Mouse (Mus musculus) heart, embryonic 10.5 days (tissue): ENCODE data around the gene Gdf15. TPM values are rescaled to one million over a fixed set of nuclear protein-coding genes. Genes with fewer than 3 reads are reported as not detected.

Experiments used
- DNase-seq: peaks from one replicate; pipeline ENCODE4 v3.0.0-alpha.2; 2017; ENCODE audit warnings: low spot score
- H3K27ac ChIP-seq: fragments of 300-500 bp; sonication (generic); 2 replicates; pipeline ENCODE4 v1.5.1; 2016; ENCODE audit warnings: mild to moderate bottlenecking
- H3K27me3 ChIP-seq: fragments of 300-500 bp; sonication (generic); 2 replicates; pipeline ENCODE4 v1.6.1; 2016; ENCODE audit warnings: mild to moderate bottlenecking; ENCODE audit not compliant: poor library complexity, insufficient read depth, severe bottlenecking
- H3K36me3 ChIP-seq: fragments of 300-500 bp; sonication (generic); 2 replicates; pipeline ENCODE4 v1.6.1; 2016; ENCODE audit warnings: mild to moderate bottlenecking, moderate library complexity
- H3K4me1 ChIP-seq: fragments of 300-500 bp; sonication (generic); 2 replicates; pipeline ENCODE4 v1.6.1; 2016; ENCODE audit warnings: mild to moderate bottlenecking
- H3K4me3 ChIP-seq: fragments of 300-500 bp; sonication (generic); 2 replicates; pipeline ENCODE4 v1.5.1; 2016; ENCODE audit warnings: mild to moderate bottlenecking, moderate library complexity
- H3K9me3 ChIP-seq: fragments of 300-500 bp; sonication (generic); 2 replicates; pipeline ENCODE4 v1.6.1; 2016; ENCODE audit warnings: mild to moderate bottlenecking, moderate library complexity
- WGBS: fragments of 180-500 bp; shearing (Covaris S2); methylation state at CpG from one replicate; pipeline ENCODE4 v1.1.7; 2016; 5-methylcytosine and 5-hydroxymethylcytosine counted together
- polyA plus RNA-seq: library from polyadenylated mRNA; unstranded; fragments of >200 nt; fragmentation: Nextera tagmentation; extraction: Ambion mirVana; gene quantifications from 2 replicates; pipeline ENCODE4 v1.2.1, GENCODE M21; 2016

Gdf15 gene
- polyA plus RNA-seq, 1 experiment from 2014 or later: 1.6 TPM

DNA sequence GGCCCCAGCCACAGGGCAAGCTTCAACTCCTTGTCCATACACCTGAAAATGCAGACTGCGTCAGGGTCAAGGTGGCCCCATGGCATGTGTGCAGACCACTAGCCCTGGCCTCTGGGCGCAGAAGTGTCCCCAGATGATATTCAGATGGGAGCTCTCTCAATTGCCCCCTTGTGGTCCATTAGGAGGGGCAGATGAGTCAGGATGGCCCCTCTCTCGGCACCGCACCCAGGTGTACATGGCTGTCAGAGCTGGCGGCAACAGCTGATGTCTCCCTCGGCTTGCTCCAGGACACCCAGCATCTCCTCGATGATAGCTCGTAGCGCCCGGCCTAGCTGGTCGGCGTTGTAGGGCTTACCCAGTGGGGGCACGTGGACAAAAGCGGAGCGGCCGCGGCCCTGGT is 18.1 kb upstream of the Gdf15 start:
- H3K9me3 ChIP-seq: no peaks in the 10 kb centered on the region
- H3K4me1 ChIP-seq: peaks cover 49% of the 10 kb centered on the region
- H3K27me3 ChIP-seq: no peaks in the 10 kb centered on the region
- no peak overlapping the region for H3K4me3 ChIP-seq
- peak overlapping the region; percentile 83 for H3K27ac ChIP-seq
- no peak for DNase-seq
- WGBS: 93% methylated on average over 17 of the region's 17 CpGs
- peaks cover 46% of the 10 kb centered on the region for H3K36me3 ChIP-seq

DNA sequence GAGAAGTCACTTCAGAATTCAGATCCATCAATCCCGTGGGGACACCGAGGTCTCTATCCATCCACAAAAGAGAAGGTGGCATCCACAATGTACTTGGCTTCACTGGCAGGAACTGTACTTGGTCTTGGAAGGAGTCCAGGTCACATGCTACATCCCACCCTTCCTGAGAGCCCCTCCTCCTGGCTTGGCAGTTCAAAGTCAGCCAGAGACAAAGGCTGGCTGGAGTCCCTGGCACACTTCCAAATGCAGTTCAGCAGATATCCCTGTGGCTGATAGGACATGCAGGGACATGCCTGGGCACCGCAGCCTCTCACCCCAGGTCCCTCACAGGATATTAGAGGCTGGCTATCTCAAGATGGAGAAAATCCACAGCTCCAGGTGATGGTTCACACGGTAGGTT is 17.1 kb upstream of the Gdf15 start:
- no peaks in the 10 kb centered on the region for H3K9me3 ChIP-seq
- H3K4me1 ChIP-seq: peaks cover 52% of the 10 kb centered on the region
- H3K27ac ChIP-seq: peak overlapping the region; percentile 83
- H3K27me3 ChIP-seq: no peaks in the 10 kb centered on the region
- DNase-seq: peak; percentile 93
- WGBS: 42% methylated on average over 4 of the region's 4 CpGs
- H3K36me3 ChIP-seq: peaks cover 36% of the 10 kb centered on the region
- no peak overlapping the region for H3K4me3 ChIP-seq

DNA sequence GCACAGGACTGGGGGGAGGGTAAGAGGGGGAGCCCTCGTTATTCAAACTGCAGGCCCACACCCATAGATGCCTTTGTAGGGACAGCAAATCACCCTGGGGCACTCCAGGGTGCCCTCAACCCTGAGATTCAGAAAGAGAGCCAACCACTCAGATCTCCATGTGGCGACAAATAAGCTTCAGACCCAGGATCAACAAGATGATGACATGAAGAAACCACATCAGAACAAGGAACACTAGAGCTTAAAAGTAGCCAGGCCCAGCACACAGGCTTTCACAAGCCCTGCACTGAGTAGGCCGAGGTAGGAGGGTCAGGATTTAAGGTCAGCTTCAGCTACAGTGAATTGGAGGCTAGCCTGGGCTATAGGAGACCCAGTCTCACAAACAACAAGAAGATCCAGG is 16.7 kb upstream of the Gdf15 start:
- H3K27me3 ChIP-seq: no peaks in the 10 kb centered on the region
- peaks cover 34% of the 10 kb centered on the region for H3K36me3 ChIP-seq
- WGBS: 59% methylated on average over 3 of the region's 3 CpGs
- no peak for DNase-seq
- no peak overlapping the region for H3K4me3 ChIP-seq
- no peaks in the 10 kb centered on the region for H3K9me3 ChIP-seq
- peak overlapping the region; percentile 83 for H3K27ac ChIP-seq
- H3K4me1 ChIP-seq: peaks cover 52% of the 10 kb centered on the region

DNA sequence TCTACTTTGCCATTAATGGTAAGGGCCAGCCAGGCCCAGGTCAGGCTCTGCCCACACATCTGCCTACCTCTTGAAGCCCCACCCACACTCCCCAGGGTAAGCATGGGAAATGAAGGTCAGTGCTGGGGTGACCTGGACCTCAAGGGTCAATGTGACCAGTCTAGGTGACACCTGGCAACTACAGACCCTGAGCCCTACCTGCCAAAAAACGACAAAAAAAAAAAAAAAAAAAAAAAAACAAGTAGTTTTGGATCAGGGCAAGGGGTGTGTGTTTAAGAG is 15.8 kb upstream of the Gdf15 start:
- no peaks in the 10 kb centered on the region for H3K9me3 ChIP-seq
- H3K4me1 ChIP-seq: peaks cover 53% of the 10 kb centered on the region
- DNase-seq: no peak

DNA sequence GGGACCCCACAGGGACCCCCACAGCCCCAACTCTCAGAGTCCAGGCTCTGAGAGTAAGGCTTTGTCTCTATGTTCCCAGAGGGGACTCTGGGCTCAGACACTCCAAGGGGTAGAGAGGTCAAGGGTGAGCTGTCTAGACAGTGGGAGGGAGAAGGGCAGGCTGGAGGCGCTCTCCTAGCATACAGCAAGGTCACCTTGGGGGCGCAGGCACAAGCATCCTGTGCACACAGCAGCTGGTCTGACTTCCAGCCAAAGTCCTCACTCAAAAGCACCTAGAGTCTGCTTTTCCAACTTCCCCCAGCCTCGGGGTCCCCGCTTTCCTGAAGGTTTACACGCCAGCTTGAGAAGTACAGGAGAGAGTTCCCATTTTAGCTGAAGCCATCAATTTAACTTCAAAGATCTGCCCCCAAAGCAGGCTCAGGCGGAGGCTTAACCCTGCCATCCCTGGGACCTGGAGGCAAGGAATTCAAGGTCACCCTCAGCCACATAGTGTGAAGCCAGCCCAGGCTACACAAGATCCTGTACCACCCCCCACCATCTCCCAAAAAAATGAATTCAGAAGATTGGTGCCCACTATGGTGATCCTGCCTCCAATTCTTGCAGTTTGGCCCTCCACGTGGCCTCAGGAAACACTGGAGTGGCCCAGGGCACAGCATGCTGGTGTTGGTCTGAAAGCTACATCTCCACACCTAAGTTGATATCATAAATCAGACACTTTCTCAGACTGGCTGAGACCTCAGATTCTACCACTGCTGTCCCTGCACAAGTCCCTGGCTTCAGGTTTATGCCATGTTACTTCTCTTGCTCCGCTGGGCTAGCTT is 15.3 kb upstream of the Gdf15 start:
- Histone ChIP-seq H3K4me1 (peaks cover 57% of the 10 kb centered on the region), H3K4me3 (no peak overlapping the region), H3K27me3 (no peaks in the 10 kb centered on the region), H3K36me3 (peaks cover 32% of the 10 kb centered on the region), H3K9me3 (no peaks in the 10 kb centered on the region), H3K27ac (peak overlapping the region; percentile 83)
- DNase-seq: no peak
- WGBS: 48% methylated on average over 8 of the region's 8 CpGs

More for the DNA sequence above, 15.8 kb upstream of the Gdf15 start:
- H3K36me3 ChIP-seq: peaks cover 34% of the 10 kb centered on the region
- H3K27me3 ChIP-seq: no peaks in the 10 kb centered on the region
- WGBS: 45% methylated on average over 1 of the region's 1 CpGs
- H3K27ac ChIP-seq: peak overlapping the region; percentile 83
- H3K4me3 ChIP-seq: no peak overlapping the region

DNA sequence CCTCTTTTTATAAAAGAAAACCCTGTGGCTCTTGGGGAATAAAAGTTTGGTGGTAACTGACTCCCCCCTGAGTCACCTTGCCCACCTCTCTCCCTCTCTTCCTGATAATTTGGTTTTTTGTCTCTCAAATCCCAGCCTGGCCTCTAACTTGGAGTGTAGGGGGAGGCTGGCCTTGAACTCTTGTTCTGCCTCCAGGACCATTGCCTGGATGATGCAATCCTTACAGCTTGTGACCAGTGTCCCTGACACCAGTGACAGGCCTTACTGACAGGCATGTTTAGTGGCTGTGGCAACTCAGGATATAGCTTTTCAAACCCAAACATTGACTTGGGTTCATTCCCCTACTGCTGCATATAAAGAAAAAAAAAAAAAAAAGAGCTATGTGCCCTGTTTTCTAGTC is 14.5 kb upstream of the Gdf15 start:
- Histone ChIP-seq H3K4me3 (no peak overlapping the region), H3K36me3 (peaks cover 24% of the 10 kb centered on the region), H3K27ac (peak overlapping the region; percentile 83), H3K27me3 (no peaks in the 10 kb centered on the region), H3K9me3 (no peaks in the 10 kb centered on the region), H3K4me1 (peaks cover 57% of the 10 kb centered on the region)
- DNase-seq: no peak

DNA sequence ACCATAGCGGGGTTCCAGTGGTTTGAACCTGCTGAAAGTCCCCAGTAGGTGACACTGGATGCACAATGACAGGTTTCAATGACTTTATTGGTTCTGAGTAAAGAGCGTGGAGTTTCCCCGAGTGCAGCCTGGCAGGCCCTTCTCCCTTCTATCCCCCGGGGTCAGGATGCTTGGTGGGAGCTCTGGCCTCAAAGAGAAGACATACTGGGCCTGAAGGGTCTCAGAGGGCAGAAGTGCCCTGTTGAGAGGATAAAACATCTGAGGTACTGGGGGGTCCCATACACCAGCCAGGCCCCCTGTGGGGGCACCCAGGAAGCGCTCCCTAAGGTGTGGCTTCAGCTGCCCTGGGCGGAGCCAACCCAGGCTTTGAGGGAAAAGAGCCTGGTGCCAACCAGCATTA is 14.1 kb upstream of the Gdf15 start:
- 71% methylated on average over 6 of the region's 6 CpGs for WGBS
- no peak for DNase-seq
- Histone ChIP-seq H3K4me1 (peaks cover 57% of the 10 kb centered on the region), H3K27me3 (no peaks in the 10 kb centered on the region), H3K36me3 (peaks cover 21% of the 10 kb centered on the region), H3K9me3 (no peaks in the 10 kb centered on the region), H3K4me3 (no peak overlapping the region), H3K27ac (peak overlapping the region; percentile 83)

DNA sequence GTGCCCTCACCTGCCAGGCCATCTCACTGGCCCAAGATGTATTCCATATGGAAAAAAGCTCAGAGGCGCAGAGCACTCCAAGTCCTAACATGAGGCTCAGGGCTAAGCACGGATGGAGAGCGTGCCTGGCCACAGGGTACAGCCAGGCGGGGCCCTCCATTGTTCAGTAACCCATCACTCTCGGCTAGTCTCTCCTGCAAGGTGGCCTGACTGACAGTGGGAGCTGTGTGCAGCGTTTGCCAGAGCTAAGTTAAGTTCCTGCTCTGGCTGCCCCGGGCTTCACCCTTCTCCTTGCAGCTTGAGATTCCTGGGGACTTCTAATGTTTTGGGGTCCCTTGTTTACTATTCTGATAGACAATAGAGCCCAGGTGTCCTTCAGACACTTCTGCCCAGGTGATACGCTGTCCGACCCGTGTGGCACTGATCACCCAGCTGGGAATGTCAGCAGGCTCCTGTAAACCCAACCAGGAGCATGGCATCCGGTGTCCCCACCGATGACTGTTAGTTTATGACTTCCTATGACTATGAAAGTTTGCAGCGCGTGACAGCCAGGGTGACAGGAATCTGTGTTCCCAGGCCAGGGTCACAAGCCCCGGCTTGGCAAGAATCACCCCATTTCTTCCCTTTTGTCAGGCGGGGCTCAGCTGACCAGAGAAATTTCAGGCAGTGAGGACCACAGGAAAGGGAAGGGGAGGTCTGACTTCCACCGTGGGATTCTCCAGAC is 13.4 kb upstream of the Gdf15 start:
- Histone ChIP-seq H3K4me1 (peaks cover 57% of the 10 kb centered on the region), H3K27ac (peak overlapping the region; percentile 83), H3K27me3 (no peaks in the 10 kb centered on the region), H3K36me3 (peaks cover 14% of the 10 kb centered on the region), H3K9me3 (no peaks in the 10 kb centered on the region), H3K4me3 (no peak overlapping the region; the same call in 1 of the 2 replicates)
- WGBS: 65% methylated on average over 17 of the region's 17 CpGs
- no peak for DNase-seq

DNA sequence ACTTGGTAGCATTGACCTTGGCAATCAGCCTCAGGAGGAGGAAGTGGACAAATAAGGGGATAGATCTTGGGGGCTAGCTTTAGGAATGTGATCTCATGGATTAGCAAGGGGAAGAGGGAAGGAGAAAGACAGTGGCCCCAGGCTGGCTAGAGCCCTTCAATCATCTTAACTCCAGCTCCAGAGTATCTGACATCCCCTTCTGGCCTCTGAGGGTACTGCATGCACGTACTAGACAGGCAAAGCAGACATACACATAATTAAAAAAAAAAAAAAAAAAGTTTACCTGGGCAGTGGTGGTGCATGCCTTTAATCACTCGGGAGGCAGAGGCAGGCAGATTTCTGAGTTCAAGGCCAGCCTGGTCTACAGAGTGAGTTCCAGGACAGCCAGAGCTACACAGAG is 11.8 kb upstream of the Gdf15 start:
- Histone ChIP-seq H3K4me1 (peaks cover 43% of the 10 kb centered on the region), H3K9me3 (no peaks in the 10 kb centered on the region), H3K27me3 (no peaks in the 10 kb centered on the region), H3K36me3 (peaks cover 4% of the 10 kb centered on the region; the same call in 1 of the 2 replicates), H3K27ac (no peak overlapping the region), H3K4me3 (no peak overlapping the region)
- 82% methylated on average over 2 of the region's 2 CpGs for WGBS
- no peak for DNase-seq

DNA sequence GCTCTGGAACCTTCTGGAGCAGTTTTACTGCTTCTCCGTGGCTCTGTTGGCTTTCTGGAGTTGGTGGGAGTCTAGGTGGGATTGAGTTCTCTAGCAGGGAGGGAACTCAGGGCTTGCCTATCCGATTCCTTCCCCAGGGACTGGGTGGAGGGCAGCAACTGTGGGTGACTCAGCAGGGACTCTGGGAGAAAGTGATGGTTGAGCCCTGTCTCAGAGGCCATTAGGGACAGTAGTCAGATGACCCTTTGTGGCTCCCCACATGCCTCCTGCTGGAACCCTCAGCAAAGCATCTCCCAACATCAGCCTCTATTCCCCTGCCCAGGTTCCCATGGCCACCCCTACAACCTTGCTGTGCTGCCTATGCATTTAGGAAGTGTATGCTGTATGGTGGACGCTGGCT is 10.8 kb upstream of the Gdf15 start:
- peak overlapping the region; percentile 13; the same call in 1 of the 2 replicates for H3K27ac ChIP-seq
- DNase-seq: no peak
- peaks cover 40% of the 10 kb centered on the region for H3K4me1 ChIP-seq
- H3K36me3 ChIP-seq: no peaks in the 10 kb centered on the region
- no peaks in the 10 kb centered on the region for H3K27me3 ChIP-seq
- no peak overlapping the region for H3K4me3 ChIP-seq
- no peaks in the 10 kb centered on the region for H3K9me3 ChIP-seq
- WGBS: 50% methylated on average over 3 of the region's 3 CpGs

DNA sequence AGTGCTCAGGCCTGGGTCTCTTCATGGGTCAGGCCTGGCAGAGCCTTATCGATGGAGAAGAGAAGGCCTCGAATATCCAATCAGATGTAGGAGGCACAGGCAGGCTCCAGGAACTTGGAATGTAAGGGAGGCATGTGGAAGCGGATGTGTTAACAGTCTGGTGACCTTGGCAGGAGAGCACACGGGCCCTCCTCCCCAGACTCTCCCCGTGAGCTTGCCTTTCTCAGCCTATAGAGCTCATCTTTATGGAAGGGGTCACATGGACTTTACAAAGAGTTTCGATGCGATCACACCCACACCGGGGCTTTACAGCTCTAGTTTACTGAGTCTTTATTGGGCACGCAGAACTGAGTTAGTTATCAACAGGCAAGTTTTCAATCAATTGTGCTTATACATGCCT is 6.5 kb upstream of the Gdf15 start:
- Histone ChIP-seq H3K9me3 (no peaks in the 10 kb centered on the region), H3K4me3 (no peak overlapping the region), H3K27me3 (no peaks in the 10 kb centered on the region), H3K4me1 (peaks cover 33% of the 10 kb centered on the region), H3K36me3 (no peaks in the 10 kb centered on the region), H3K27ac (peak overlapping the region; percentile 56)
- WGBS: 60% methylated on average over 9 of the region's 9 CpGs
- no peak for DNase-seq

DNA sequence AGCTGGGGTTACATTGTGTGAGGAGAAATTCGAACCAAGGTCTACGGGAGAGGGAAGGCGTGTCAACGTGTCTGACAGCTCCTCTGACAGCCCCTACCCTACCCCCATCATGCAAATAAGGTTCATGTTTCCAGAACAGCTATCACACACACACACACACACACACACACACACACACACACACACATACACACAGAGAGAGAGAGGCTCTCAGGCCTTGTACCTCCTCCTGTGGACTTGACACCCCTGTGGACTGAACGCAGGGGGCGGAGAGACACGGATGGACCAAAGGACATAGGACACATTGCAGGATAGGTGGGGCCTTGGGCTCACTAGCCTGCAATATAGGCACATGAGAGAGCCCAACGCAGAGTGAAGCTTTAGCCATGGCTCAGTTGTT is 4.6 kb upstream of the Gdf15 start:
- Histone ChIP-seq H3K36me3 (no peaks in the 10 kb centered on the region), H3K27ac (peak overlapping the region; percentile 47; the same call in 1 of the 2 replicates), H3K27me3 (peaks cover 12% of the 10 kb centered on the region), H3K9me3 (no peaks in the 10 kb centered on the region), H3K4me1 (peaks cover 33% of the 10 kb centered on the region), H3K4me3 (no peak overlapping the region)
- 57% methylated on average over 8 of the region's 8 CpGs for whole genome bisulfite sequencing
- DNase-seq: no peak

DNA sequence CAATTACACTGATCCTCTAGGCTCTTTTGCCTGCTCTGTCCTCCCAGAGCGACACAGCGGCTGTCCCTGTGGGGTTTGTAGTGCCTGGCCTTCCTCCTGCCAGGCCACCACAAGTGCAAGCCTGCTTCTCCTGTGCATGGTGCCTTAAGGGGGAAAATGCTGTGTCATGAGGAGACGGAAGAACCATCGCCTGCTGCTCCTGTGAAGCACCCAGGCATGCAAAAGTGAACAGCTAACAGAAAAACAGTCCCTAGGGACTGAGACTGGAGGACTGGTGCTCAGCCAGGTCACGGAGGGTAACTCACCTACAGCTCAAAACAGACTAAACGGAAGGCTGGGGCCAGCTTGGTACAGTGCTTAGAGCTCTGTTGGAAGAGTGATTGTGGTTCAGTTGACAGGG is 3.3 kb upstream of the Gdf15 start:
- no peak overlapping the region for H3K4me3 ChIP-seq
- peaks cover 25% of the 10 kb centered on the region for H3K27me3 ChIP-seq
- WGBS: 78% methylated on average over 6 of the region's 6 CpGs
- peak overlapping the region; percentile 39; the same call in 1 of the 2 replicates for H3K27ac ChIP-seq
- H3K9me3 ChIP-seq: no peaks in the 10 kb centered on the region
- H3K36me3 ChIP-seq: no peaks in the 10 kb centered on the region
- H3K4me1 ChIP-seq: peaks cover 46% of the 10 kb centered on the region
- DNase-seq: no peak
